Mouse (Mus musculus): ENCODE measurements around the gene Prkar1b.

The Prkar1b gene

DNA sequence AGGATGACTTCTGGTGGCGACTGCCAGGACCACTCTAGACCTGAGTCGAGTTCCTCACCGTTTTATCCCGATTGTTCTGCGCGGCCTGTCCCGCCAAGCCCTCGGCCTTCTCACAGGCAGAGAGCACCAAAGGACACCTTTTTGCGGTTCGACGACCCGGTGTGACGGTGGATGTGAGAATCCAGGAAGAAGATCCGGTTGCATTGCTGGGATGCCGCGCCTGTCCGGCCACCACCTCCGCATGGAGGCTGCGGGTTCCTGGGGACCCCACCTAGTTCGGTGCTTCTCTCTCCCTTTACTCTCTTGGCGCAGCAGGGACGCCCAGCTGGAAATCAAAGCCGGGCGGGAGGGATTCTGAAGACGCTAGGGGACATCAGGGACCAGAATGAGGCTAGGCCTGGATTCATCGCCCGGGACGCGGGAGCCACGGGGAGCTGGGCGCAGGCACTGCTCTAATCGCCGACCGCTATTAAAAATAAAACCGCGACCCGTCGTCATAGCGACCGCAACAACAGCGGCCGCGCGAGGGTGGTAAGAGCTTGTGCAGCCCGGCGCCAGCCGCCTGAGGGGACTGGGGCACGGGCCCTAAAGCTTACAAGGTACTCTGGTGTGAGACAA is 152.5 kb downstream of the Prkar1b start, which contains the start of gene Pdgfa:
Gene Pdgfa, minus strand, starts transcription at position 200 of the 618 bp plus-strand sequence.
- DNase-seq (ENCODE audit: low spot score), result peak; percentile 82

DNA sequence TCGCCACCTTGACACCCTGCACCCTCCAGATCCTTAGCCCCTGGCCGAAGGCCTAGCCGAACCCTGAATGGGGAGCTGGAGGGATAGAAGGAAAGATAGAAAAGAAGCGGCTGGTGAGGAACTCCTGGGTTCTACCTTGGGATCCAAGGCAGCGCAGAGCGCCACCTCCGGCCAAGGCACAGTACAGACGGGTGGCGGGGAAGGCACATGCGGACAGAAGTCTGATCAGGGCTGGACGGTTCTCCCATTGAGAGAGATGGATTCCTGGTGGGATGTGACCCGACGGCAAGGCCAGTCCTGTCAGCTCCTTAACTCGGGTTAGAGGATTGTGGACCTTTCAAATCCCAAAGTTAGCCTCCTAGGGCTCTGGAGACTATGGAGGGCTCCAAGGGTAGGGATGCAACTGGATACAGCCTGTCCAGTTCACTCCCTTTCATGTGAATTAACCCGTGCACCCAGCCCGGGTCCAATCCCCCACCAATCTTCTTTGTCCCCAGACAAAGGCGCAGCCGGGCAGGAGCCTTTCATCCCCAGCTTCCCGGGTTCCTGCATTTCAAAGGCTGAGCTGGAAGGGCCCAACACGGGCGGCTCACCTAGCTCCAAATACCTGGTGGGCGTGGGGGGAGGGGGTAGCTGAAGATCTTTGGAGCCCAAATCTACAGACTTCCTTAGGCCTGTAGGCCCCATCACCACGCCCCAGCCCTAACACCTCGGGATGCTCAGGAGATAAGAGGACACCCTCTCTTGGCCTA is 153.3 kb downstream of the Prkar1b start:
- peak; percentile 57 for DNase-seq (ENCODE audit: low spot score)

DNA sequence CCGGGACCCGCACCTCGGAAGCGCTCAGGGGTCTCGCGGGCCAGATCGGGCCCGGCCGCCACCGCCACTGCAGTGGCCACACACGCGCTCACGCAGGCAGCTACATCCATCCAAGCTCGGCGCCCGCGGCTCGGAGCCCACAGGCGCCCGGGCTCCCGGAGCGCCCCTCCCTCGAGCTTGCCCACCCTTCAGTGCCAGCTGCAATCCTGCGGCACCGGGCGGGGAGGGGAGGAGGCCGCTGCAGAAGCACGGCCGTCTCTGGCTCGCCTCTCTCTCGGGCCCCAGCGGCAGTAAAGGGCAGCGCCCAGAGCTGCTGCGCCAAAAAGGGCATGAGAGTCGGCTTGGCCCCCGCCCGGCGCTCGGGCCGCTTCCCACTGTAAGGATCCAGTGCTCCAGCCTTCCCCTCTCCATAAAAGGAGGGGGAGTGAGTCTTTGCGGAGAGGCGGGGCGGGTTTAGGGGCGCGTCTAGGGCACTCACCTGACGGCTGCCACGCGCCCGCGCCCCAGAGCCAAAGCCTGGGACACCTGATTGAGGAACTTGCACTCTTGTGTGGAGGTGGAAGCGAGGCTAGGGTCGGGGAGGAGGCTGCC is 154.0 kb downstream of the Prkar1b start:
- DNase-seq (ENCODE audit: low spot score), result peak; percentile 76

DNA sequence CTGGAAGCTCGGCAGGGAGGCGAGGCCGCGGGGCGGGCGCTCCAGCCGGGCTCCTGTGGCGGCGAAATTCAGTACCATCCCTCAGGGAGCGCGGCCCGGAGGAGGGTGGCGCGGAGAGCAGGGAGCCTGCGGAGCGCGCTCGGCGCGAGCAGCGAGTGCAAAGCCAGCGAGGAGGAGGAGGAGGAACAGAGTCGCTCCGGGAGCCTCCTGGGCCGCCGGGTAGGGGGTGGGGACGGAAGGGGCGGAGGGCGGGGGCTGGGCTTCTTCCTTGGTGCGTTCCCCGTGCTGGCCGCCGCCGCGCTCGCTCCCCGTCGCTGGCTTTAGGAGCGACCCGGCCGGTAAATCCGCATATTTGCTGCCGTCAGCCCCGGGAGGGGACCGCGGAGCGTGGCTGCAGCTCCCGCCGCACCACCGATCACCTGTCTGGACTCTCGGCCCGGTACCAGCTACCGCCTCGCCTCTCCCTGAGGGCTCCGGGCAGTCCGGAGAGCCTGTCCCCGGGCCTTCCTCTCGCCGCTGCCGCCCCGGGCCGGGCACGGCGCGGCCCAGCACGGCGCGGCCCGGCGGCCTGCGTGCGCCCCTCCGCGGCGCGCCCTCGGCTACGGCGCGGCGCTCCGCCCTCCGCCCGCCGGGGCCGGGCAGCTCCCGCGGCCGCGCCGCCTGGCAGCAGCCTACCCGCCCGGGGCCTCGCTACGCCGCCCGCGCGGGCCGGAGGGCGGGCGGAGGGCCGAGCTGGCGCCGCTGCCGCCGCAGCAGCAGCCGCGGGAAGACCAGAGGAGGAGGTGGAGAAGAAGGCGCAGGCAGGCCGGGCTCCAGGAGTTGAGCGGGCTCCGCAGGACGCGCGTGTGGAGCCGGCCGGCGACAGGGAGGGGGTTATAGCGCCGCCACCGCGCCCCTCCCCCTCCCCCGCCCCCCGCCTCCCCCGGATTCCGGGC is 154.7 kb downstream of the Prkar1b start:
- DNase-seq (ENCODE audit: low spot score), result peak; percentile 58

DNA sequence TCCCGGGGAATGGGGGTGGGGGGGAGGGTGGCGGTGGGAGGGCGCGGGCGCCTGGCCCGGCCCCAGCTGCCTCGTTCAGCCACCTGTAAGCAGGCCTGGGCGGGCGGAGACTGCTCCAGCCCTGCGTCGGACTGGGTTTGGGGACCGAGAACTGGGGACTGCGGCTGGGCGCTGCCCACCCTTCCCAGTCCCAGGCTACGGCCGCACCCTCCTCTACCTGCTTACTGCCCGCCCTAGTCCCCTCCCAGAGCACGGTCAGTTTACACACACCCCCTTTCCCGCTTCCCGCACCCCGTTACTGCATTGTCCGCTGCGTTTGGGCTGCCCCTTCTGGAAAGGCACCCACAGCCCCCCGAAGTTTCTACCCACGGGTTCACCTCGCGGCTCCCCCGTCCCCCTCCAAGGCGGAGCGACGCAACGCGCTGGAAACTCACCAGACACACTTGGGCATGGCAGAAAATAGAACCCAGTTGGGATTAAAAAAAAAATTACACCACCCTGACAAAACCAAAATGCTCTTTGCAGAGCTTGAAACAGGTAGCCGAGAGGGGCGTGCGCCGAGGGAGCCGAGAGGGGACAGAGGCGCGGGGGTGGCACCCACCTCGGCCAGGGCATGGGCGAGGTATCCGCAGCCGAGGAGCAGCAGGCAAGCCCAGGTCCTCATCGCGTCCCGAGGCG is 155.6 kb downstream of the Prkar1b start:
- DNase-seq (ENCODE audit: low spot score), result peak; percentile 41

DNA sequence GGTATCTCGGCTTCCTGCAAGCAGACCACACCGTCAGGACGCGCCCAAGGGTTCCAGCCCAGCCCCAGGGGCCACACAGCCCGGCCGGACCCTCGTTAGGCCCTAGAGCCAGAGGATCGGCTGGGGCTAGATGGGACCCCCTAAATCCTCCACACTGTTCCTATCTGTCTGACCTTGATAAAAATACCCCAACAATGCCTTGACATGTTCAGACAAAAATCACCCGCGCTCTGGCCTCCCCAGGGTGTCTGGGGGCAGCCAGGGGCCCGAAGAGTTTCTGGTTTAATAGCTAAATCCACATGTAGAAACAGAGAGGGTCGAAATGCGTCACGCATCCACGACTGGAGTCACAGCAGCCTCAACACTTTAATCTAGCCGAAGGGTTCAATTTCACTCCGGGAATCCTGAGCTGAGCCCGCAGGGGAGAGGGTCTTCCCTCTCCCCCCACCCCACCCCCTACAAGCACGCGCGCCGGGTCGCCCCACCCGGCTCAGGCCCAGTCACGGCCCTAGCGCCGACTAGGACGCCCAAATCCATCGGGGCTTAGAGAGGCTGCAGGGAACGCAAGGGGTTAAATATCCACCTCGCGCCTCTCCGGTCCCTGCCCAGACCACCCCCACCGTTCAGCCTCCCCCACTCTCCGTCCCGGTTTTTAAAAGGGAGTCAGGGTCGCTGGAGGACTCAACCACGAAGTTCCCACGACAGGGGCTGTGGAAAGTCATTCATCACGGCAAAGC is 156.3 kb downstream of the Prkar1b start:
- DNase-seq (ENCODE audit: low spot score), result peak; percentile 32

DNA sequence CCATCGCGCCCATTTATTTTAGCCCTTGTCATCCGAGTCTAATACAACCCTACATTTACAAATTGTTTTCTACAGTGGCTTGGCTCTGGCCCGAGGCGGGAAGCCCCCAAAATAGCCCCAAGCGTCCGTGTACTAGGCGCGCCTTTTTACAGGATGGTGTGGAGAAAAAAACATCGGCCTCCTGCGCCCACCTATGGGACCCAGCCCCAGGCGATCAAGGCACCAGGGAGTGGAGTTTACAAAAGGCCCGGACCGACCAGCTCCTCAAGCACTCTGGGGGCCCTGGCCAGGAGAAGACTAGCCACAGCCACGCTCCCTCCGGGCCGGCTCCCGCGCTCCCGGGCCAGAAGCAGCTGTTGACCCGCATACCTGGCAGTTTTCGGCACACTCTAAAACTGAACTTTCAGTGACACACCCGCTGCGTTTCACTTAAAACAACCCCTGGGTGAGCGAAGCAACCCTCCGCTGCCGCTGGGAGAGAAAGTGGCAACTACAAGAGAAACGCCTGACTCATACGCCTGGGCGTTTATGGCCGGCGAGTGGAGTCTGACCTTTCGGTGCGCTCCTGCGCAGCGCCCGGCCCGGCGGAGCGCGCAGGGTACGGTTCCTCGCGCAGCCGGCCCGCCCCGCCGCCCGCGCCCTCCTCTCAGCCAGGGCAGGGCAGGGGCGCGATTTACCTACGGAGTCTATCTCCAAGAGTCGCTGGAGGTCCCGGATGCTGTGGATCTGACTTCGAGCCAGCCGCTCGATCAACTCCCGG is 157.0 kb downstream of the Prkar1b start:
- DNase-seq (ENCODE audit: low spot score), result peak; percentile 19

DNA sequence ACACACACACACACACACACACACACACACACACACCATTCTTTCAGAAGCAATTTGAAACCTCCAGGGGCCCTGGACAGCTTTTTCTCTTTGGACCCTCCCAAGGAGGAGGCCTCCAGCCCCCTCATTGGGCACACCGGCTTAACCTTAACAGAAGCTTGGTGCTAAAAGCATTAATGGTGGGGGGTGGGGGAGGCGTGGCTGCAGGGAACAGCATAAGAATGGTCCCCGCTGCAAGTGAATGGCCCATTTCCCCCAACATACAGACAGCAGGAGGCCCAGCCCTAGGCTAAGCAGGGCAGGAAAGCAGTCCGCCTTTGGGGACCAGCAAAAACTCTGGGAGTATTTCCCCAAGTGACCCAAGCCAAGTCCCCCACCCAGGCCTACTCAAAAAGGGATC is 158.1 kb downstream of the Prkar1b start:
- no peak for DNase-seq (ENCODE audit: low spot score)

DNA sequence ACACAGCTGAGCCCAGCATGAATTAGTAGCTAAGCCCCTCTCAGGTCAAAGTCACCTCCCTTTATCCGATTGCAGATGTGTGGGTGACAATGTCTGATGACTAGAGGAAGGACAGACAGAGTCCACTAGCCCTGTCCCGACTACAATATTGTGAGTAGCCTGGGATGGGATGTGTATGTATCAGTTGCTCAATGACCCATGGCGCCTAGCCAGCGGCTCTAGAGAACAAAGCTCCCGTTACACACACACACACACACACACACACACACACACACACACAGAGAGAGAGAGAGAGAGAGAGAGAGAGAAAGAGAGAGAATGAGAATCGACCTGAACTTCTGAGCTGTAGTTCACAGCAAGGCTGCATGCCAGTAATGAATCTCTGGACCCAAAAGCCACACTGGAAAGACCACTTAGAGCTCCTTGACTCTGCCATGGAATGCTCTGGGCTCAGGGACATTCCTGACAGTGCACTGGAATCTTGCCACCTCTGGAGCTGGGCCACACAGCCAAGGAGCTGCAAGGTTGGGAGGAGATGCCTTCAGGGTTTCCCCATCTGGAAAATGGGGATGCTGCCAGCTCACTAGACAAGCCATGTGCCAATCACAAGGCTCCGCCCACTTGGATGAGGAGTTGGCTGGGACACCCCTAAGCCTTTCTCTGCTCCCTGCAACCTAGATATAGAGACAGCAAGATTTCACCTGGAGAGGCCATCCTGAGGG is 159.0 kb downstream of the Prkar1b start:
- DNase-seq (ENCODE audit: low spot score), result no peak

DNA sequence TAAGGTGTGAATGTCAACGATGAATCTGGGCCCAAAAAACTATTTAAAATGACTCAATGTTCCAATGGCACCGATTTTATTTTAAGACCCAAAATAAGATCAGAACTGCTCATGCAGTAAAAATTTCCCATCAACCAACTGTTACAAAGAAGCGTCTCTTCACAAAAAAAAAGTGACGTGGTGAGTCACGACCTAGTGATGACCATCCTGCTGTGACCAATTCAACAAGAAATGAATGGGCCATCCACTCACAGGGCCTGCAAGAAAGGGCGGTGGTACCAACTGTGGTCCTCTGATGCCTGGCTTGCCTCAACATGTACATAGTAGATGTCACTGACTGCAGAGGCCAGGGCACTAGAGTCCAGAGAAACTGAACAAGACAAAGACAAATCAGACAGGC is 160.2 kb downstream of the Prkar1b start:
- DNase-seq (ENCODE audit: low spot score), result no peak

DNA sequence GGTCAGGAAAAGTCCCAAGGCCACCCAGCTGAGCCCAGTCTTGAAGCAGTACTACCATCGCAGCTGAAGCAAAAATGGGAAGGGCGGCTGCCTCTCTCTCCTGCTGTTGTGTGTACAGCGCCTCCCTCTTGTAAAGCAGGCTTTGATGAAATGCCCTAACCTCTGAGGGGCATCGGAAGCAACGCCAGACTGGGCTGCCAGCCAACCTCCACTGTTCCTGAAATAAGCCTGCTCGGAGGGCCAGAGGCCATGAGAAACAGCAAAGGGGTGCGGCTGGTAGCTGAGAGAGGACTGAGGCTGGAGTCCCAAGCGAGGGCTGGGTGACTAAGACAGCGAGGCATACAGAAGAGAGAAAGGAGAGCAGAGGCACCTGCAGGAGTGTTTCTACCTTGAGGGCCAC is 161.0 kb downstream of the Prkar1b start:
- DNase-seq (ENCODE audit: low spot score), result no peak

DNA sequence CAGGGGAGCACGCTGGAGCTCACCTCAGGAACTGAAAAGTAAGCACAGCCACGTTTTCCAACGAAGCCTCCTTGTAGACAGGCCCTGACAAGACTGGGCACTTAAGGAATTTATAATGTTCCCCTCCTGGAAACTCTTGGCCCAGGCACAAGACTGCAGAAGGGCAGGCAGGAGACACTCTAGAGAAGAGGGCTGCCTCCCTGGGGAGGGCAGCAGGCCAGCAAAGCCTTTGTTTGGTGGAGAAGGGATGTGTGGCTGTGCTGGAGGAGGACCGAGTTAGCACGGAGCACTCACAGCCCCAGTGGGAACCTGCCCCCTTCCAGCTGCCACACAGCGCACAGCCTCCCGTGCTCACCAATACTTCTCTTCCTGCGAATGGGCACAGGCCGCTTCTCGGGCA is 161.8 kb downstream of the Prkar1b start:
- DNase-seq (ENCODE audit: low spot score), result no peak

DNA sequence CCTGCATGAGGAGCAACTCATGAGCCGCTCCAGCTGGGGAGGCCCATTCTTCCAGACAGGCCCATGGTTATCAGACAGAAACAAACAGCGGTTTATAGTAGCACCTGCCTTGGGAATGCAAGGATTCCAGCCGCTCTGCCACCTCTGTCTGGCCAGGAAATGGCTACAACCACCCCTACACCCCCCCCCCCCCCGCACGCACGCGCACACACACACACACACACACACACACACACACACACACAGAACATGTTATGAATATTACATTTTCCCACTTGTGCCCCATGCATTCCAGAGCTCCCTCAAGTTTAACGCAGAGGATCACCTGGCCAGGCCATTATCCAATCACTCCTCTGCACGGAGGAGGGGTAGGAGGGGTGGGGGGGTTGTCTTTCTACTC is 167.9 kb downstream of the Prkar1b start:
- DNase-seq (ENCODE audit: low spot score), result no peak

DNA sequence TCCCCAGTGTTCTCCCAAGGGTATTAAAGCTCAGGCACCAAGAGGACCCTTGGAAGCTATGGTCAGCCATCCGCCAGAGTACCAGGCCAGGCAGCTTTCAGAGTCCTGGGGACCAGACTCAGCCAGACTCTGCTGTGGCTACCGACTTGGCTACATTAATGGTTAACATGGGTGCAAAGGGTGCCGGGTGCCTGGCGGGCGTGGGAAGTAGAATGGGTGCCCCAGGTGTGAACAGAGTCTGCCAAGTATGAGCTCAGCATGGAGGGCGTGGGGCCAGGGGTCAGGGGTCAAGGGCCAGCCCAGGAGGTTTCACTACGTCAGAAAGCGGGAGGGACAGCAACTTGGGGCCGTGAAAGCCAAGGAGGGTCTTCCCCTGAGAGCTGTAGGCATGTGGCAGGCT is 169.2 kb downstream of the Prkar1b start:
- DNase-seq (ENCODE audit: low spot score), result no peak

DNA sequence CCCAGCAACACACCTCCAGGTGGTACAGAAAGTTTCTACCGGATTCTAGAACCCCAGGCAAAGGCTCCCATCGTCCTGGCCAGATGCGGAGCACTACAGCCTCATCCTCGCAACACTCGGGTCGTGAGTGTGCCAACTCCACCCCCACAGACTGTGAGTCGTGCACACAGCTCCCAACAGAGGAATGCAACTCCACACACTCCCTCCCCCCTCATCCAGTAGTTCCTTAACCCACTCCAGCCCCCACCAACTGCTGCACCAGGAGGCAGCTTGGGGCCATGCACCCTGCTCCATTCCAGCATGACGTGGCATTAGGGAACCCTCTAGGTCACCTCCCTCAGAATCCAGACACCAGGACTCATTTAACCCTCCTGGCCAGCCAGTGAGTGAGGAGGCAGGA is 170.0 kb downstream of the Prkar1b start:
- no peak for DNase-seq (ENCODE audit: low spot score)

DNA sequence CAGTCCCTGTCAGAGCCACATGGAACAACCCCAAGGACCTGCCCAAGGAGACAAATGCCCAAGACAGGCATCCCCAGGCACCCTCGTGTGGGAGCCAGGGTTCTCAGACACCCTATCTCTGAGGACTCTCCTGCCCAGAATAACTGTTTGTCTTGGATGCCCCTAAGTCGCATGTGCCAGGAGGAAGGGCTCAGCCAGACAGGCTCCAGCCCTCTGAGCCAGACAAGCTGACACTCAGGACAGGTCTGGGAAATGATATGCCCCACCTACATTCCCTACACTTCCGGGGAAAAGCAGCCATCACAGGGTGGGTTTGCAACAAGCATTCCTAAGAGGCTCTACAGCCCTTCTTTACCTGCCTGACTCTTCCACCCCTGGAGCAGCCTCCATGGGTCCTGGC is 172.0 kb downstream of the Prkar1b start:
- no peak for DNase-seq (ENCODE audit: low spot score)

DNA sequence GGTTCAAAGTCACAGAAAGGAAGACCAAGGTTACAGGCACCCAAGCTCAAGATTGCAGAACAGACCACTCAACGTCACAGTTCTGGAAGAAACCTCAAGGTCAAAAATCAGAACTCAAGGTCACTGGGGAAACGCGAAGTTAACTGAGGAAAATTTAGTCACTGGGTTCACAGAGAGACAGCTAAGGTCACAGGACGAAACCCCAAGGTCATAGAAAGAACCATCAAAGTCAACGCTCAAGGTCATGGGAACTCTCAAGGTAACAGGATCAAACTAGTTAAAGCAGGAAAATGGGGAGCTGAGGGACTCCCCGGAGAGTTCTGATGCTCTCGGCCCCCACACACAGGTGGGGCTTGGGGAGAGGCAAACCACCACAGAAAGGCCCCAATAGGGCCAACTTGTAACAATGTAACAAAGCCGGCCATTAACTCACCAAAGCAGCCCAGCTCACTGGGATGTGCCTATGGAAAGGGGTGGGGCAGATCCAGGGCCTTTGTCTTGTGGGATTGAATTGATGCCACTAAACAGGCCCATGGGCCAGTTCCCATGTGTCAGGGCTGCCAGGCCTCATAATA is 174.8 kb downstream of the Prkar1b start:
- no peak for DNase-seq (ENCODE audit: low spot score)

DNA sequence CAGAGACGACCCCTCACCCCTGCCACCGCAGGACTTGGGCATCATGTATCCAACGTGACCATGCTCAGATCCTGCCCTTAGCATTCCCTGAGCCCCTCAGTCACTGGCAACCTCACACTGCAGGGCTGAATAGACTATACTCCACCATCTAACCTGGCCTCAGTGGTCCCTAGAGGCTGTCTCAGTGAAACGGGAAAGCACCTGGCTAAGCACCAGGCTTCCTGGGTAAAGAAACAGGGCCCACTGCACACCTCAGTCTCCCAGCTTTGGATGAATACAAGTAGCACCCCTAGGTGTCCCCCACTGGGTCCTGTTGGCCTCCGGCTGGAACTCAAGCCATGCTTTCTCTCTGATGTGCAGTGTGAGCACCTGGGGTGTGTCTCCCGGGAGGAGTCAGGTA is 176.3 kb downstream of the Prkar1b start:
- DNase-seq (ENCODE audit: low spot score), result no peak

DNA sequence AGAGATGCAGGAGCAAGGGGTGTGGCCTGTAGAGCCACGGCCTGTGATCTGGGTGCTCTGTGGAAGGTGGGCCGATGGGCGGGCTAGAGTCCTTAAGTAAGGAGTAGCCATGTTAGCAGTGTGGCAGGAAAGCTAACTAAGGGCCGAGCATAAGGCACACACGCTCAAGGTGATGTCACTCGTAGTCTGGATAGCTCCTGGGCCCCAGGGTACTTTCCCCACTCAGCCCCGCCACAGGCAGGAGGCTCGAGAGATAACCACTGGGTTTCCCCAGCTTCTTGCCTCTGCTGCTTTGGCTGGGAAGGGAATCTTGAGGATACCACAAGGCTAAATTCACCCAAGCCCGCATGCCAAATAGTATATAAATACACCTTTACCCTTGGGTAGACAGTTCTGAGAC is 178.4 kb downstream of the Prkar1b start:
- no peak for DNase-seq (ENCODE audit: low spot score)

Measured in retina, embryonic 14.5 days (tissue).